ENCODE assay signal across 10 mouse cellular contexts in genomic region chr1:73105856-73106463, GRCm38 (mm10).
DNase-seq lines count a peak whose midpoint lies in the region.
"Had no signal": no experiment of that assay in that cellular context is flagged by ENCODE, and none has a peak within 500 bp of the region (broad histone marks: within the 10 kb centered on the region; RNA-seq: fewer than 3 reads in every experiment).

No protein-coding gene starts in this region.

- no peaks in the 10 kb centered on the region for H3K27me3 ChIP-seq in forebrain, embryonic 10.5 days (ENCODE audit: poor library complexity, severe bottlenecking)
- H3K27me3 ChIP-seq: embryonic facial prominence, embryonic 12.5 days had no signal

- 0 out of 2 replicates have a peak, but pooled peaks cover 2% of the 10 kb centered on the region for H3K4me1 ChIP-seq in forebrain, embryonic 10.5 days
- H3K4me1 ChIP-seq: embryonic facial prominence, embryonic 12.5 days; limb, embryonic 10.5 days had no signal

- intact Hi-C loops in left cerebral cortex, postnatal 4 days (cut with DNase I): no loop called here
- intact Hi-C loops in heart, postnatal 10 days (cut with DNase I): no loop called here

- no peak overlapping the region for H3K4me3 ChIP-seq in forebrain, embryonic 10.5 days
- H3K4me3 ChIP-seq: embryonic facial prominence, embryonic 12.5 days; limb, embryonic 10.5 days had no signal

- 86% methylated on average over 4 of the region's 4 CpGs for WGBS in forebrain, embryonic 10.5 days

- no peaks in the 10 kb centered on the region for H3K36me3 ChIP-seq in forebrain, embryonic 10.5 days (replicated peaks)
- H3K36me3 ChIP-seq: embryonic facial prominence, embryonic 12.5 days; limb, embryonic 10.5 days had no signal

- DNase-seq in adrenal gland, postnatal 14 days: peak; percentile 17
- DNase-seq in adrenal gland, adult 2 months: no peak
- peak; percentile 41 for DNase-seq in left cerebral cortex, postnatal 4 days
- DNase-seq in left cerebral cortex, adult 18-20 months (ENCODE audit: low spot score in 2 of 2): no peak
- DNase-seq in heart, postnatal 10 days: peak; percentile 42 to 46
- peak; percentile 49 to 72 for DNase-seq in lung, postnatal 4 days
- no peak for DNase-seq in forebrain, embryonic 10.5 days (ENCODE audit: extremely low spot score, low spot score)
- no peak for DNase-seq in cerebellum, adult 9-10 months

- no peaks in the 10 kb centered on the region for H3K9me3 ChIP-seq in forebrain, embryonic 10.5 days
- H3K9me3 ChIP-seq: embryonic facial prominence, embryonic 12.5 days; limb, embryonic 10.5 days had no signal

- H3K27ac ChIP-seq in forebrain, embryonic 10.5 days: no peak overlapping the region
- H3K27ac ChIP-seq: embryonic facial prominence, embryonic 12.5 days; limb, embryonic 10.5 days had no signal

Comparison
In these comparisons a context has a peak if more than half of its experiments do, and no peak if none do; other contexts are left out.
1. DNase-seq: peak in adrenal gland, postnatal 14 days (single experiment), left cerebral cortex, postnatal 4 days (single experiment), heart, postnatal 10 days (2 of 2) and lung, postnatal 4 days (2 of 2); none in adrenal gland, adult 2 months (single experiment), left cerebral cortex, adult 18-20 months (0 of 2), forebrain, embryonic 10.5 days (single experiment) and cerebellum, adult 9-10 months (single experiment).